Mouse (Mus musculus) kidney, embryonic 15.5 days (tissue): ENCODE results near the gene Fnbp1. TPM values are rescaled to one million over a fixed set of nuclear protein-coding genes. Genes with fewer than 3 reads are reported as not detected.

Source experiments
- polyA plus RNA-seq: library from polyadenylated mRNA; unstranded; fragments of >200 nt; fragmentation: Nextera tagmentation; extraction: Ambion mirVana; gene quantifications from 2 replicates; pipeline ENCODE4 v1.2.1, GENCODE M21; 2015

The Fnbp1 gene
- polyA plus RNA-seq, 1 experiment from 2014 or later, result 22.4 TPM

Other genes with a start within 250 kb of the Fnbp1 start
- gene Ptges, start 212.1 kb downstream of the Fnbp1 start, polyA plus RNA-seq, result 13.3 and 13.5 TPM in 2 replicates
- 35.3 and 37.5 TPM in 2 replicates for gene Tor1b, start 189.0 kb downstream of the Fnbp1 start, polyA plus RNA-seq
- gene Tor1a, start 174.1 kb downstream of the Fnbp1 start, polyA plus RNA-seq, result 78.9 and 79.7 TPM in 2 replicates
- 55.2 and 60.5 TPM in 2 replicates for gene BC005624, start 159.8 kb downstream of the Fnbp1 start, polyA plus RNA-seq
- 19.1 and 22.7 TPM in 2 replicates for gene Usp20, start 159.7 kb downstream of the Fnbp1 start, polyA plus RNA-seq
- gene Gpr107, start 10.3 kb upstream of the Fnbp1 start, polyA plus RNA-seq, result 37.0 and 37.9 TPM in 2 replicates
- 42.0 and 43.2 TPM in 2 replicates for gene Ncs1, start 103.8 kb upstream of the Fnbp1 start, polyA plus RNA-seq
- gene Hmcn2, start 172.4 kb upstream of the Fnbp1 start, polyA plus RNA-seq, result 0.22 and 0.33 TPM in 2 replicates